Mouse (Mus musculus): Measurements from ENCODE around the gene Prkaa1. TPM values are rescaled to one million over a fixed set of nuclear protein-coding genes. Genes with fewer than 3 reads are reported as not detected.

Gene Prkaa1
- 23.7 and 24.1 TPM in 2 replicates for polyA plus RNA-seq (2016; fragmentation: Nextera tagmentation; extraction: Ambion mirVana)

DNA sequence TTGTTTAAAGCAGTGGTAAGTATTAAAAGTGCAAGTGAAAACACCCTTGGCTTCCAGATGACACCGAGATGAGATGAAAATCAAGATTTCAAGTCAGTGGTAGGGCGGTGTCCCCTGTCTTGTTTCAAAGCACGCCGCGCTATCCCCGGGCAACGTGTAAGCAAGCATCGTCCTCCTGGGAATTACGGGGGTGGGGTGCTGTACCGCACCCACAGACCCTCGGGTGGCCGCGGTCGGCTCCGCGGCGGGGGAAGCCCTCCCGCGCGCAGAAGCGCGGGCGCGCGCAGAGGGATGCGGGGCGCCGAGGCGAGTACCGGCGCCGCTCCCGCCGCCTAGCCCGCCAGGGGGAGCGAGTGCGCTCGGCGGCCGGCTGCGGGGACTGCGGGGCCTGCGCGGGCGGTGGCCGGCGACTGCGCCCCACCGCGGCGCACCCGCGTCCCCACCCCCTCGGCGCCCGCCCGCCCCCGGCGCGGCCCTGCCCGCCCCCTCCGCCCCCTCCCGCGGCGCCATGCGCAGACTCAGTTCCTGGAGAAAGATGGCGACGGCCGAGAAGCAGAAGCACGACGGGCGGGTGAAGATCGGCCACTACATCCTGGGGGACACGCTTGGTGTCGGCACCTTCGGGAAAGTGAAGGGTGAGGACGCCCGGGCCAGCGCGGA, at the start of gene Prkaa1:
Gene Prkaa1, plus strand, starts transcription at position 501 of the 660 bp plus-strand sequence.
- no peaks in the 10 kb centered on the region for H3K9me3 ChIP-seq (replicated peaks)
- peak within 1 kb of the TSS; percentile 90 for H3K27ac ChIP-seq (ENCODE audit: poor library complexity, severe bottlenecking)
- H3K4me1 ChIP-seq (replicated peaks): peaks cover 10% of the 10 kb centered on the region
- peak within 1 kb of the TSS; percentile 78 for H3K9ac ChIP-seq
- peak; percentile 92 for ATAC-seq (ENCODE audit: insufficient number of reproducible peaks, low FRiP score)
- peak within 1 kb of the TSS; percentile 86 for H3K4me2 ChIP-seq
- no peaks in the 10 kb centered on the region for H3K27me3 ChIP-seq (replicated peaks)
- 1% methylated on average over 60 of the region's 80 CpGs for WGBS
- H3K36me3 ChIP-seq: 0 out of 2 replicates have a peak, but pooled peaks cover 3% of the 10 kb centered on the region
- H3K4me3 ChIP-seq: peak within 1 kb of the TSS; percentile 95

GRCm38 (mm10) chr15:5095534-5096301, 47.9 kb upstream of the Prkaa1 start:
- Histone ChIP-seq H3K27ac (ENCODE audit: poor library complexity, severe bottlenecking) (no peak overlapping the region), H3K4me2 (no peak overlapping the region), H3K9me3 (replicated peaks) (peaks cover 6% of the 10 kb centered on the region; the same call in 1 of the 2 replicates), H3K36me3 (peaks cover 25% of the 10 kb centered on the region), H3K9ac (no peak overlapping the region), H3K4me3 (no peak overlapping the region), H3K4me1 (replicated peaks) (no peaks in the 10 kb centered on the region), H3K27me3 (replicated peaks) (no peaks in the 10 kb centered on the region)
- no peak for ATAC-seq (ENCODE audit: insufficient number of reproducible peaks, low FRiP score)
- WGBS: 80% methylated on average over 11 of the region's 11 CpGs

DNA sequence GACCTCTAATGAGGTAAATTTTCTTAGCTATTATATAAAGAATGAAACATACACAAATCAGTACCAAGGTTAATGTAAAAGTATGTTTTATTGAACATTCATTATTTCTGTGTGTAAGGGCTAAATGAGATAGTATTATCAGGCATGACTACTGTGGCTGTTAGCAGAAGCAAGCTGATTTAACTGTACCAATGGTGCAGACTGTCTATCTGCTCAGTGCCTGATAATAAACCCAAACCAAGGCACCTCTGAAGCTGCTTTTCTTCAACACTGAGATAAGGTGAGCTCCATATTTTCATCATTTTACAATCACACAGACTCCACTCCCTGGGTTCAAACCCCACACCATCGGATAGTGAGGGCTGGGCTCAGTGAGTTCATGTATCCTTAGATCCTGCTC, 46.3 kb upstream of the Prkaa1 start:
- ATAC-seq (ENCODE audit: insufficient number of reproducible peaks, low FRiP score): no peak
- peaks cover 29% of the 10 kb centered on the region for H3K36me3 ChIP-seq
- no peaks in the 10 kb centered on the region for H3K27me3 ChIP-seq (replicated peaks)
- WGBS: 81% methylated on average over 1 of the region's 1 CpGs
- peaks cover 6% of the 10 kb centered on the region; the same call in 1 of the 2 replicates for H3K9me3 ChIP-seq (replicated peaks)
- H3K4me3 ChIP-seq: no peak overlapping the region
- no peak overlapping the region for H3K27ac ChIP-seq (ENCODE audit: poor library complexity, severe bottlenecking)
- H3K9ac ChIP-seq: no peak overlapping the region
- no peak overlapping the region for H3K4me2 ChIP-seq
- no peaks in the 10 kb centered on the region for H3K4me1 ChIP-seq (replicated peaks)

GRCm38 (mm10) chr15:5102312-5102711, 41.3 kb upstream of the Prkaa1 start:
- H3K9ac ChIP-seq: no peak overlapping the region
- H3K4me1 ChIP-seq (replicated peaks): no peaks in the 10 kb centered on the region
- no peak for ATAC-seq (ENCODE audit: insufficient number of reproducible peaks, low FRiP score)

DNA sequence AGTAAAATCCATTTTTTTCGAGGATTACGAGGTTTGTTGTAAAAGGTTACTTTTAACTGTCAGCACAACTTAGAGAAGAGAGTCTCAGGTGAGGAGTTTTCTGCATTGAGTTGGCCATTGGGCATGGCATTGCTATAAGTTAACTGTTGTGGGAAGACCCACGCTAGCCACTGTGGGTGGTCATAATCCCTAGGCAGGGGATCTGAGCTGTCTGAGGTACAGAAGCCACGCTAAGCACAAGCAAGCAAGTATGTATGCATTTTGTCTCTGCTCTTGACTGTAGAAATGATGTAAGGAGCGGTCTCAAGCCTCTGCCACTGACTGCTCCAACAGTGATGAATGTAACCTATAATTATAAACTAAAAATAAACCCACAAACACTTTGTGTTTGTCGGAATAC, 37.8 kb upstream of the Prkaa1 start:
- 81% methylated on average over 6 of the region's 6 CpGs for WGBS
- Histone ChIP-seq H3K4me3 (no peak overlapping the region), H3K36me3 (peaks cover 13% of the 10 kb centered on the region), H3K27me3 (replicated peaks) (no peaks in the 10 kb centered on the region), H3K4me2 (no peak overlapping the region), H3K9ac (no peak overlapping the region), H3K27ac (ENCODE audit: poor library complexity, severe bottlenecking) (no peak overlapping the region), H3K4me1 (replicated peaks) (no peaks in the 10 kb centered on the region), H3K9me3 (replicated peaks) (no peaks in the 10 kb centered on the region)
- ATAC-seq (ENCODE audit: insufficient number of reproducible peaks, low FRiP score): no peak

More at GRCm38 (mm10) chr15:5102312-5102711, 41.3 kb upstream of the Prkaa1 start:
- H3K4me2 ChIP-seq: no peak overlapping the region
- H3K9me3 ChIP-seq (replicated peaks): 0 out of 2 replicates have a peak, but pooled peaks cover 4% of the 10 kb centered on the region
- H3K36me3 ChIP-seq: peaks cover 38% of the 10 kb centered on the region
- no peak overlapping the region for H3K27ac ChIP-seq (ENCODE audit: poor library complexity, severe bottlenecking)
- H3K4me3 ChIP-seq: no peak overlapping the region
- no peaks in the 10 kb centered on the region for H3K27me3 ChIP-seq (replicated peaks)
- 86% methylated on average over 4 of the region's 4 CpGs for WGBS

DNA sequence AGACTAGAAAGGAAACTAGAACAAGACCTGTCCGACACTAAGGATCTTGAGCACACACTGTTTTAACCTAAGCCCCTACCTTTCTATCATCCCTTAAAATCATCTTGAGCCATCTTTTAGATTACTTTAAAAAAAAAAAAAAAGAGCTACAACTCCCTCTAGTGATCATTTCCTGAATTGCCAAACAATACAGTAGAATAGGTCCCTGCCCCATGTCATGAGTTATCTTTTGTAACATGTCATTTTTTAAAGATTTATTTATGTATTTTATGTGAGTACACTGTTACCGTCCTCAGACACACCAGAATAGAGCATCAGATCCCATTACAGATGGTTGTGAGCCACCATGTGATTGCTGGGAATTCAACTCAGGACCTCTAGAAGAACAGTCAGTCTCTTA, 37.4 kb upstream of the Prkaa1 start:
- Histone ChIP-seq H3K9me3 (replicated peaks) (no peaks in the 10 kb centered on the region), H3K4me1 (replicated peaks) (no peaks in the 10 kb centered on the region), H3K27me3 (replicated peaks) (no peaks in the 10 kb centered on the region), H3K4me3 (no peak overlapping the region), H3K4me2 (no peak overlapping the region), H3K9ac (no peak overlapping the region), H3K36me3 (peaks cover 11% of the 10 kb centered on the region), H3K27ac (ENCODE audit: poor library complexity, severe bottlenecking) (no peak overlapping the region)
- 45% methylated on average over 2 of the region's 2 CpGs for WGBS
- ATAC-seq (ENCODE audit: insufficient number of reproducible peaks, low FRiP score): no peak

DNA sequence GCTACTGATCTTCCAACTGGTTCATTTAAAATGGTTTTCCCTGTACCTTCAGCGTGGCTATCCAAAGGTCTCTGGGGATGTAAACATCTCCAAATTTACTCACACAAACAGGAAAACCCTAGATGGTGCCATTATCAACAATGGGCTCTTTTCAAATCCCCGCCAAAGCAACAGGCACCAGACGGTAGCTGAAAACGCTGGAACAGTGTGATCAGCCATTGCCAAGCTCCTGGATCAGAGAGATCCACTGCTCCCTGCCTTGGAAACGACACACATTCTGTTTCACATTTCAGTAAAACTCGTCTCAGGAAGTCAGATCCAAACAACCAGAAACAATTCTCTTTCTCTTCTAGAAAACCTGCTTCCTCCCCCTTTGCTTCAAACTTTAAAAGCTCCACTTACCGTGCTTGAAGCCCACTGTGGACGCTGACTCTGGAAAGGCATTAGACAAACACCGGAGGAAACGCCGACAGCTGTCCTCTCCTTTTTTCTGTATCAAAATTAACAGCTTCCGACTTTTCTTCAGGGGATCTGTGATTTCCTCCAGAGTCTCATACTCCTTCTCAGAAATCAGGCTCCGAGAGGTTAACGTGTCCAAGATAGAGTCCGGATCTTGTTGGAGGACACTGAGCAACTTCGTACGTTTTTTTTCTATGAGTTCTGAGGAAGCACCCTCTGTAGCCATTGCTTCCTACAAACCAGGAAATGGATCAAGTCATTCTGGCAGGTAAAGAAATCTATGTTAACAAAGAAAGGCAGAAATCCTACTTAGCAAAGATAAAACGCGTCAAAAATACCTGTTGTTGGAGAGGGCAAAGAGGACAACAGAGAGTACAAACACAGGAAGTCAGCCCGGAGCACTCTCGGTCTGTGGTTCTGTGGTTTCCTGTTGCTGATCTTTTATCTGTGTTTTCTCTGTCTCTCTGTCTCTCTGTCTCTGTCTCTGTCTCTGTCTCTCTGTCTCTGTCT, 35.7 kb upstream of the Prkaa1 start, which contains the start of gene Card6:
Gene Card6, minus strand, starts transcription at position 854 of the 969 bp plus-strand sequence.
- peak within 1 kb of the TSS; percentile 67 for H3K9ac ChIP-seq
- peak within 1 kb of the TSS; percentile 73 for H3K27ac ChIP-seq (ENCODE audit: poor library complexity, severe bottlenecking)
- WGBS: 40% methylated on average over 21 of the region's 21 CpGs
- no peak for ATAC-seq (ENCODE audit: insufficient number of reproducible peaks, low FRiP score)
- H3K27me3 ChIP-seq (replicated peaks): no peaks in the 10 kb centered on the region
- H3K36me3 ChIP-seq: peaks cover 7% of the 10 kb centered on the region
- no peaks in the 10 kb centered on the region for H3K9me3 ChIP-seq (replicated peaks)
- H3K4me2 ChIP-seq: peak within 1 kb of the TSS; percentile 49
- H3K4me1 ChIP-seq (replicated peaks): no peaks in the 10 kb centered on the region
- H3K4me3 ChIP-seq: peak within 1 kb of the TSS; percentile 45

- Histone ChIP-seq H3K4me1 (replicated peaks) (no peaks in the 10 kb centered on the region), H3K27me3 (replicated peaks) (no peaks in the 10 kb centered on the region), H3K4me3 (peak overlapping the region; percentile 45), H3K36me3 (peaks cover 7% of the 10 kb centered on the region), H3K4me2 (peak overlapping the region; percentile 49), H3K9me3 (replicated peaks) (no peaks in the 10 kb centered on the region), H3K27ac (ENCODE audit: poor library complexity, severe bottlenecking) (0 out of 2 replicates have a peak overlapping the region, but pooled peaks have one; percentile 0), H3K9ac (no peak overlapping the region)
- 70% methylated on average over 3 of the region's 3 CpGs for WGBS
- ATAC-seq (ENCODE audit: insufficient number of reproducible peaks, low FRiP score): no peak
Observed at GRCm38 (mm10) chr15:5108655-5109040, 35.0 kb upstream of the Prkaa1 start.

GRCm38 (mm10) chr15:5112651-5113050, 31.0 kb upstream of the Prkaa1 start:
- peaks cover 13% of the 10 kb centered on the region for H3K4me1 ChIP-seq (replicated peaks)
- H3K27me3 ChIP-seq (replicated peaks): no peaks in the 10 kb centered on the region
- no peak for ATAC-seq (ENCODE audit: insufficient number of reproducible peaks, low FRiP score)
- 73% methylated on average over 3 of the region's 3 CpGs for WGBS
- no peak overlapping the region for H3K27ac ChIP-seq (ENCODE audit: poor library complexity, severe bottlenecking)
- H3K4me3 ChIP-seq: no peak overlapping the region
- peaks cover 3% of the 10 kb centered on the region for H3K36me3 ChIP-seq
- H3K9ac ChIP-seq: no peak overlapping the region
- no peak overlapping the region for H3K4me2 ChIP-seq
- no peaks in the 10 kb centered on the region for H3K9me3 ChIP-seq (replicated peaks)

GRCm38 (mm10) chr15:5115173-5115572, 28.5 kb upstream of the Prkaa1 start:
- H3K4me1 ChIP-seq (replicated peaks): peaks cover 24% of the 10 kb centered on the region

More at GRCm38 (mm10) chr15:5115173-5115572, 28.5 kb upstream of the Prkaa1 start:
- no peaks in the 10 kb centered on the region for H3K27me3 ChIP-seq (replicated peaks)
- ATAC-seq (ENCODE audit: insufficient number of reproducible peaks, low FRiP score): no peak
- WGBS: 58% methylated on average over 8 of the region's 8 CpGs
- peak overlapping the region; percentile 81; the same call in 1 of the 2 replicates for H3K9ac ChIP-seq
- H3K4me3 ChIP-seq: peak overlapping the region; percentile 86
- H3K36me3 ChIP-seq: peaks cover 26% of the 10 kb centered on the region
- peak overlapping the region; percentile 93 for H3K27ac ChIP-seq (ENCODE audit: poor library complexity, severe bottlenecking)
- H3K4me2 ChIP-seq: peak overlapping the region; percentile 66
- H3K9me3 ChIP-seq (replicated peaks): no peaks in the 10 kb centered on the region

Data from heart, embryonic 12.5 days (tissue).